Mouse (Mus musculus) cerebellum, adult (tissue): Measurements from ENCODE around the gene Casd1.
"Not testable (repeated sequence)": the region's sequence is repeated elsewhere in the genome, so short reads cannot be mapped to it uniquely, and the experiment has no call there.

Source experiments
- ATAC-seq: cut with Nextera tagmentation; 2 replicates; pipeline ENCODE4 v1.9.2; 2017; ENCODE audit warnings: mild to moderate bottlenecking, moderate library complexity, mixed read lengths; ENCODE audit not compliant: insufficient number of reproducible peaks, low FRiP score, low TSS enrichment

Gene Casd1

GRCm38 (mm10) chr6:4610216-4610896, 9.7 kb downstream of the Casd1 start:
- ATAC-seq = no peak

GRCm38 (mm10) chr6:4611853-4612252, 11.2 kb downstream of the Casd1 start:
- no peak for ATAC-seq

GRCm38 (mm10) chr6:4612431-4612830, 11.8 kb downstream of the Casd1 start:
- ATAC-seq = no peak

- no peak for ATAC-seq
Measured at GRCm38 (mm10) chr6:4617911-4618310, 17.3 kb downstream of the Casd1 start.

- no peak for ATAC-seq
Measured at GRCm38 (mm10) chr6:4631464-4631863, 30.8 kb downstream of the Casd1 start.

- no peak for ATAC-seq
Measured at GRCm38 (mm10) chr6:4633189-4633588, 32.5 kb downstream of the Casd1 start.

GRCm38 (mm10) chr6:4634804-4635203, 34.2 kb downstream of the Casd1 start:
- ATAC-seq = no peak

- ATAC-seq = no peak
Measured at GRCm38 (mm10) chr6:4642068-4642467, 41.4 kb downstream of the Casd1 start.

GRCm38 (mm10) chr6:4647351-4647750, 46.7 kb downstream of the Casd1 start:
- ATAC-seq = no peak

GRCm38 (mm10) chr6:4652596-4653134, 52.0 kb downstream of the Casd1 start:
- ATAC-seq = no peak

GRCm38 (mm10) chr6:4653741-4654140, 53.1 kb downstream of the Casd1 start:
- ATAC-seq = not testable (repeated sequence)

GRCm38 (mm10) chr6:4655466-4655865, 54.8 kb downstream of the Casd1 start:
- ATAC-seq = no peak

GRCm38 (mm10) chr6:4655924-4656323, 55.3 kb downstream of the Casd1 start:
- no peak for ATAC-seq

GRCm38 (mm10) chr6:4658861-4659260, 58.2 kb downstream of the Casd1 start:
- no peak for ATAC-seq

- ATAC-seq = no peak
Measured at GRCm38 (mm10) chr6:4663516-4663915, 62.9 kb downstream of the Casd1 start.

- ATAC-seq = no peak
Measured at GRCm38 (mm10) chr6:4664313-4664712, 63.7 kb downstream of the Casd1 start.

- no peak for ATAC-seq
Measured at GRCm38 (mm10) chr6:4665154-4665553, 64.5 kb downstream of the Casd1 start.

- ATAC-seq = no peak
Measured at GRCm38 (mm10) chr6:4677356-4677761, 76.7 kb downstream of the Casd1 start.

- ATAC-seq = no peak
Measured at GRCm38 (mm10) chr6:4679981-4680380, 79.3 kb downstream of the Casd1 start.

- no peak for ATAC-seq
Measured at GRCm38 (mm10) chr6:4680576-4680975, 79.9 kb downstream of the Casd1 start.

GRCm38 (mm10) chr6:4684706-4685340, 84.2 kb downstream of the Casd1 start:
- ATAC-seq = no peak

- no peak for ATAC-seq
Measured at GRCm38 (mm10) chr6:4690438-4690837, 89.8 kb downstream of the Casd1 start.
